Mouse (Mus musculus) natural killer cell, adult 2 months (primary cell): Measurements from ENCODE around the gene Mypn.

Experiments
- DNase-seq, 2 experiments: peaks; one replicate each; pipeline ENCODE4 v3.0.0; 2022; ENCODE audit warnings: low spot score in 2 of 2

Mypn gene

GRCm38 (mm10) chr10:63113027-63113604 lies 90.6 kb downstream of the Mypn start:
- no peak for DNase-seq

GRCm38 (mm10) chr10:63100657-63101056 lies 103.1 kb downstream of the Mypn start:
- DNase-seq, result no peak

- DNase-seq, result no peak
Measured at GRCm38 (mm10) chr10:63099941-63100562, 103.7 kb downstream of the Mypn start.

- no peak for DNase-seq
Measured at GRCm38 (mm10) chr10:63099521-63099920, 104.2 kb downstream of the Mypn start, which contains the start of gene Atoh7. Gene Atoh7, plus strand, starts transcription at chr10:63099651.

GRCm38 (mm10) chr10:63098191-63098590 lies 105.6 kb downstream of the Mypn start:
- no peak for DNase-seq

GRCm38 (mm10) chr10:63096757-63097156 lies 107.0 kb downstream of the Mypn start:
- DNase-seq, result no peak

GRCm38 (mm10) chr10:63092616-63093550 lies 110.9 kb downstream of the Mypn start:
- no peak for DNase-seq

- DNase-seq, result no peak
Measured at GRCm38 (mm10) chr10:63091915-63092314, 111.8 kb downstream of the Mypn start.

- DNase-seq, result no peak
Measured at GRCm38 (mm10) chr10:63089758-63090571, 113.8 kb downstream of the Mypn start.

- no peak for DNase-seq
Measured at GRCm38 (mm10) chr10:63089103-63089757, 114.5 kb downstream of the Mypn start.

- DNase-seq, result no peak
Measured at GRCm38 (mm10) chr10:63086304-63086703, 117.4 kb downstream of the Mypn start.

- peak; percentile 3 to 69 for DNase-seq
Measured at GRCm38 (mm10) chr10:63065988-63066387, 137.8 kb downstream of the Mypn start.
